Mouse (Mus musculus) midbrain, embryonic 16.5 days (tissue): ENCODE data around the gene B3galt4. TPM values are rescaled to one million over a fixed set of nuclear protein-coding genes. Genes with fewer than 3 reads are reported as not detected.
A peak's percentile ranks its signal among the peaks of the same experiment; 100 is the strongest.

Source experiments
- ATAC-seq: fragments of 200-750 bp; cut with Nextera tagmentation; 2 replicates; pipeline ENCODE4 v1.8.0; 2017; ENCODE audit warnings: moderate TSS enrichment
- H3K27ac ChIP-seq: fragments of 300-500 bp; sonication (generic); 2 replicates; pipeline ENCODE4 v1.5.1; 2014; ENCODE audit warnings: mild to moderate bottlenecking, low read length, mixed read lengths
- H3K27me3 ChIP-seq: fragments of 300-500 bp; sonication (generic); 2 replicates; pipeline ENCODE4 v1.6.1; 2014; ENCODE audit warnings: low read depth, low read length, mixed read lengths; ENCODE audit not compliant: control insufficient read depth, insufficient read depth
- H3K36me3 ChIP-seq: fragments of 300-500 bp; sonication (generic); 2 replicates; pipeline ENCODE4 v1.6.1; 2014; ENCODE audit warnings: mild to moderate bottlenecking, low read length, moderate library complexity, mixed read lengths; ENCODE audit not compliant: control insufficient read depth, insufficient read depth
- H3K4me1 ChIP-seq: fragments of 300-500 bp; sonication (generic); 2 replicates; pipeline ENCODE4 v1.6.1; 2014; ENCODE audit warnings: mild to moderate bottlenecking, low read length, mixed read lengths; ENCODE audit not compliant: control insufficient read depth, insufficient read depth
- H3K4me2 ChIP-seq: fragments of 300-500 bp; sonication (generic); 2 replicates; pipeline ENCODE4 v1.6.1; 2014; ENCODE audit warnings: mild to moderate bottlenecking, low read length, mixed read lengths
- H3K4me3 ChIP-seq: fragments of 300-500 bp; sonication (generic); 2 replicates; pipeline ENCODE4 v1.5.1; 2014; ENCODE audit warnings: low read depth, mild to moderate bottlenecking, low read length, moderate library complexity, mixed read lengths
- H3K9ac ChIP-seq: fragments of 300-500 bp; sonication (generic); 2 replicates; pipeline ENCODE4 v1.6.1; 2014; ENCODE audit warnings: low read depth, low read length, mixed read lengths
- H3K9me3 ChIP-seq: fragments of 300-500 bp; sonication (generic); replicated peaks from 2 replicates; pipeline ENCODE4 v1.6.1; 2014; ENCODE audit warnings: mild to moderate bottlenecking, low read length, mixed read lengths; ENCODE audit not compliant: control insufficient read depth, poor library complexity, severe bottlenecking
- WGBS: fragments of 180-500 bp; shearing (Covaris S2); extraction: QIAGEN DNeasy Blood & Tissue Kit; methylation state at CpG from one replicate; pipeline ENCODE4 v1.1.7; 2014; 5-methylcytosine and 5-hydroxymethylcytosine counted together
- polyA plus RNA-seq: library from polyadenylated mRNA; unstranded; fragments of >200 nt; fragmentation: Nextera tagmentation; extraction: Ambion mirVana; gene quantifications from 2 replicates; pipeline ENCODE4 v1.2.1, GENCODE M21; 2015

B3galt4 gene
- polyA plus RNA-seq, 1 experiment from 2014 or later: 16.6 TPM

- Histone ChIP-seq H3K27ac (0 out of 2 replicates have a peak overlapping the region, but pooled peaks have one; percentile 23), H3K36me3 (no peaks in the 10 kb centered on the region), H3K27me3 (peaks cover 2% of the 10 kb centered on the region; the same call in 1 of the 2 replicates), H3K4me3 (peak overlapping the region; percentile 37), H3K4me2 (peak overlapping the region; percentile 59), H3K9me3 (no peaks in the 10 kb centered on the region), H3K4me1 (peaks cover 20% of the 10 kb centered on the region), H3K9ac (peak overlapping the region; percentile 54)
- ATAC-seq: no peak; the same call in 1 of the 2 replicates
- 1% methylated on average over 36 of the region's 36 CpGs for WGBS
Measured at GRCm38 (mm10) chr17:33920282-33921097, 30.8 kb downstream of the B3galt4 start.

GRCm38 (mm10) chr17:33919351-33920281 is 31.7 kb downstream of the B3galt4 start:
- peak overlapping the region; percentile 59 for H3K4me2 ChIP-seq
- H3K4me3 ChIP-seq: peak overlapping the region; percentile 37
- WGBS: 2% methylated on average over 52 of the region's 52 CpGs
- H3K27ac ChIP-seq: peak overlapping the region; percentile 23; the same call in 1 of the 2 replicates
- no peaks in the 10 kb centered on the region for H3K9me3 ChIP-seq
- peaks cover 2% of the 10 kb centered on the region; the same call in 1 of the 2 replicates for H3K27me3 ChIP-seq
- no peak for ATAC-seq
- peak overlapping the region; percentile 54 for H3K9ac ChIP-seq
- H3K4me1 ChIP-seq: peaks cover 25% of the 10 kb centered on the region
- no peaks in the 10 kb centered on the region for H3K36me3 ChIP-seq

- Histone ChIP-seq H3K9ac (no peak overlapping the region), H3K9me3 (no peaks in the 10 kb centered on the region), H3K36me3 (peaks cover 6% of the 10 kb centered on the region), H3K27ac (no peak overlapping the region), H3K4me2 (peak overlapping the region; percentile 59), H3K27me3 (peaks cover 2% of the 10 kb centered on the region; the same call in 1 of the 2 replicates), H3K4me1 (peaks cover 25% of the 10 kb centered on the region), H3K4me3 (peak overlapping the region; percentile 37; the same call in 1 of the 2 replicates)
- WGBS: 63% methylated on average over 37 of the region's 37 CpGs
- no peak for ATAC-seq
Measured at GRCm38 (mm10) chr17:33918293-33919203, 32.7 kb downstream of the B3galt4 start.

GRCm38 (mm10) chr17:33917656-33918292 is 33.5 kb downstream of the B3galt4 start:
- no peak overlapping the region for H3K4me3 ChIP-seq
- peaks cover 25% of the 10 kb centered on the region for H3K4me1 ChIP-seq
- WGBS: 83% methylated on average over 18 of the region's 18 CpGs
- H3K9me3 ChIP-seq: no peaks in the 10 kb centered on the region
- peaks cover 2% of the 10 kb centered on the region; the same call in 1 of the 2 replicates for H3K27me3 ChIP-seq
- H3K27ac ChIP-seq: no peak overlapping the region
- no peak for ATAC-seq
- no peak overlapping the region for H3K9ac ChIP-seq
- peaks cover 10% of the 10 kb centered on the region for H3K36me3 ChIP-seq
- no peak overlapping the region for H3K4me2 ChIP-seq

GRCm38 (mm10) chr17:33916847-33917655 is 34.2 kb downstream of the B3galt4 start:
- Histone ChIP-seq H3K4me1 (peaks cover 25% of the 10 kb centered on the region), H3K4me3 (peak overlapping the region; percentile 52), H3K9me3 (no peaks in the 10 kb centered on the region), H3K27ac (no peak overlapping the region), H3K36me3 (peaks cover 12% of the 10 kb centered on the region), H3K9ac (peak overlapping the region; percentile 50), H3K27me3 (peaks cover 2% of the 10 kb centered on the region; the same call in 1 of the 2 replicates), H3K4me2 (peak overlapping the region; percentile 65)
- no peak for ATAC-seq
- WGBS: 70% methylated on average over 31 of the region's 31 CpGs

GRCm38 (mm10) chr17:33916294-33916693 is 35.0 kb downstream of the B3galt4 start:
- peak; percentile 26 for ATAC-seq
- H3K27me3 ChIP-seq: peaks cover 2% of the 10 kb centered on the region; the same call in 1 of the 2 replicates
- H3K9ac ChIP-seq: peak overlapping the region; percentile 65
- peaks cover 19% of the 10 kb centered on the region for H3K36me3 ChIP-seq
- no peaks in the 10 kb centered on the region for H3K9me3 ChIP-seq
- peak overlapping the region; percentile 83 for H3K27ac ChIP-seq
- 0% methylated on average over 9 of the region's 20 CpGs for whole genome bisulfite sequencing
- peak overlapping the region; percentile 52 for H3K4me3 ChIP-seq
- H3K4me1 ChIP-seq: peaks cover 25% of the 10 kb centered on the region
- H3K4me2 ChIP-seq: peak overlapping the region; percentile 65

- peak; percentile 92 for ATAC-seq
Measured at GRCm38 (mm10) chr17:33915671-33916250, 35.5 kb downstream of the B3galt4 start, which contains the start of the genes Tapbp and Zbtb22. TSS of gene Tapbp (plus strand) at chr17:33915899. TSS of gene Zbtb22 (plus strand) at chr17:33915904.

More at GRCm38 (mm10) chr17:33915671-33916250, 35.5 kb downstream of the B3galt4 start, which contains the start of the genes Tapbp and Zbtb22:
- WGBS: under 1% methylated on average over 34 of the region's 34 CpGs
- Histone ChIP-seq H3K27me3 (peaks cover 2% of the 10 kb centered on the region; the same call in 1 of the 2 replicates), H3K36me3 (peaks cover 22% of the 10 kb centered on the region), H3K4me2 (peak within 1 kb of the TSS; percentile 65), H3K9me3 (no peaks in the 10 kb centered on the region), H3K27ac (peak within 1 kb of the TSS; percentile 83), H3K9ac (peak within 1 kb of the TSS; percentile 65), H3K4me3 (peak within 1 kb of the TSS; percentile 52), H3K4me1 (peaks cover 25% of the 10 kb centered on the region)
